Mouse (Mus musculus) subcutaneous adipose tissue, adult 2 months (tissue): ENCODE results near the gene Hdc. TPM values are rescaled to one million over a fixed set of nuclear protein-coding genes. Genes with fewer than 3 reads are reported as not detected.

Experiments used
- polyA plus RNA-seq: library from polyadenylated mRNA; depleted of rRNA; stranded (reverse); fragments of >200 nt; gene quantifications from 2 replicates; pipeline ENCODE4 v1.2.3, GENCODE M21; 2012; ENCODE audit warnings: low replicate concordance; rRNA removed

Gene Hdc
- polyA plus RNA-seq = 4.7 and 84.2 TPM in 2 replicates

DNA sequence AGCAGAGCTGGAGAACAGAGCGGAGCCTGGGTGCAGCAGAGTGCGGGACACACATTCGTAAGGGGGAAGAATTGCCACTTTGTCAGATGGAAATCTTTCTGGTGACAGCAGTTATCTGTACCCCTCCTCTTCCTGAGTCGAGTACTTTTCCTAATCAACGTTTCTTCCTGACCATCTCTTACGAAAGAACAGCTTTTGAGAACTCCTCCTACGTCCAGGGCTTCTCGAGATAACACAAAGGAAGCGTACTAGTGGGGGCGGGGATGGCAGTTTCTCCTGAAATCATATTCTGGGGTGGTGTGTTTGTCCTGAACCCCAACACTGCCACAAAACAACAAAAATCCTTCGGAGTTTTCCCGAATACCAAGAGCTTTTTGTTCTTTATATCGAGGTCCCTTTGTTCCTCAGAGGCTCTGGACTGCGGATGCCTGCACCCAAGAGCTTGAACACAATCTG, at the start of gene Hdc:
Gene Hdc, minus strand, starts transcription at position 51 of the 456 bp plus-strand sequence.

DNA sequence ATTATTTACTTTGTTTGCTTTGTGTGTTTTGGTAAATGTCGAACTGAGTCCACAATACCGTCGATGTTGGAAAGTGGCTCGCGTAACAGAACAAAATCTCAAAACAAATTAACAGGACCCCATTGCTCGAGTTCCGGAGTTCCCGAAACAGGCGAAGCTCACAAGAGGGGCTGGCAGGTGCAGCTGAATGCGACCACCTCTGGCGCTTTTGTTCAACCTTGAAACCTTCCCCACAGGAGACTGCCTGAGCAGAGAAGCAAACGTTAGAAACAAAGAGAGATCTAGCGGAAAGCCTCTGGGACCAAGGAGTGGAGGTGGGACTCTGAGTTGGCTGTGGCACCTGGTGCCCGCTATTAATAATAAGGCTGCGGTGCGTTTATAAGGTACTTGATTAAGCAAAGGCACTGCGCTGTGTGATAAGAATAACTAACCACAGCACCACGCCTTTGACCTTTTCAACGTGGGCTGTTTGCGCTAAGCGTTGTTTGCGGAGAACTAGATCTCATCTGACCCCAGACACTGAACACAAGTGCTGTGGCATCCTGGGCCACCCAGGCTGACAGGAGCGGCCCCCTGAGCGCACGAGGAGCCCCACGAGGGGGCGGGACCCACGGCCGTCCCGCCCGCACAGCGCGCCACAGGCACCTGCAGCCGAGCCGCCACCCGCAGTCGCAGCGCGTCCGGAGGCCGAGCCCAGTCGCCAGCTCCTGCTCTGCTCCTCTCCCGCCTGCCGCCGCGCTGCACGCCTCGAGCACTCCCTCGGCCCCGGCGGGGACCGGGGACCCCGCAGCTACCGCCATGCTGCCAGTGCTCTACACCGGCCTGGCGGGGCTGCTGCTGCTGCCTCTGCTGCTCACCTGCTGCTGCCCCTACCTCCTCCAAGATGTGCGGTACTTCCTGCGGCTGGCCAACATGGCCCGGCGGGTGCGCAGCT, 66.5 kb downstream of the Hdc start, which contains the start of gene Slc27a2:
Gene Slc27a2, plus strand, starts transcription at position 51 of the 934 bp plus-strand sequence.

Other genes with a start within 250 kb of the Hdc start
- 0.89 and 0.92 TPM in 2 replicates for gene Atp8b4, start 118.6 kb downstream of the Hdc start, polyA plus RNA-seq
- 2.0 TPM in 2 replicates for gene Slc27a2, start 66.9 kb downstream of the Hdc start, polyA plus RNA-seq
- gene Gabpb1, start 57.0 kb upstream of the Hdc start, polyA plus RNA-seq = 9.2 and 12.6 TPM in 2 replicates
- 27.0 and 27.6 TPM in 2 replicates for gene Usp8, start 88.0 kb upstream of the Hdc start, polyA plus RNA-seq
- 0.90 and 3.1 TPM in 2 replicates for gene Usp50, start 164.2 kb upstream of the Hdc start, polyA plus RNA-seq